Mouse (Mus musculus) natural killer cell, adult 2 months (primary cell): ENCODE results near the gene Bri3bp.
A peak's percentile ranks its signal among the peaks of the same experiment; 100 is the strongest.
"Not testable (repeated sequence)": the region's sequence is repeated elsewhere in the genome, so short reads cannot be mapped to it uniquely, and the experiment has no call there.

ENCODE experiments used
- DNase-seq, 2 experiments: peaks; one replicate each; pipeline ENCODE4 v3.0.0; 2022; ENCODE audit warnings: low spot score in 2 of 2

Gene Bri3bp

GRCm38 (mm10) chr5:125483712-125484611 is 42.6 kb downstream of the Bri3bp start:
- DNase-seq, result no peak

GRCm38 (mm10) chr5:125485031-125485778 is 43.8 kb downstream of the Bri3bp start:
- no peak for DNase-seq

- DNase-seq, result no peak
Measured at GRCm38 (mm10) chr5:125486088-125486487, 44.7 kb downstream of the Bri3bp start.

- DNase-seq, result no peak
Measured at GRCm38 (mm10) chr5:125487375-125488115, 46.2 kb downstream of the Bri3bp start.

GRCm38 (mm10) chr5:125488116-125488455 is 46.7 kb downstream of the Bri3bp start:
- DNase-seq, result no peak

GRCm38 (mm10) chr5:125488953-125489352 is 47.6 kb downstream of the Bri3bp start:
- not testable (repeated sequence) for DNase-seq

GRCm38 (mm10) chr5:125491107-125491506 is 49.7 kb downstream of the Bri3bp start:
- no peak for DNase-seq

- DNase-seq, result no peak
Measured at GRCm38 (mm10) chr5:125492379-125493092, 51.2 kb downstream of the Bri3bp start.

GRCm38 (mm10) chr5:125493093-125493423 is 51.7 kb downstream of the Bri3bp start:
- DNase-seq, result no peak

- DNase-seq, result no peak
Measured at GRCm38 (mm10) chr5:125495655-125496054, 54.3 kb downstream of the Bri3bp start.

- peak in 1 of 2 experiments; percentile 23 for DNase-seq
Measured at GRCm38 (mm10) chr5:125497821-125498600, 56.6 kb downstream of the Bri3bp start.

- no peak for DNase-seq
Measured at GRCm38 (mm10) chr5:125501505-125501904, 60.1 kb downstream of the Bri3bp start.

- no peak for DNase-seq
Measured at GRCm38 (mm10) chr5:125502186-125502585, 60.8 kb downstream of the Bri3bp start.

GRCm38 (mm10) chr5:125503628-125504027 is 62.3 kb downstream of the Bri3bp start:
- no peak for DNase-seq

- DNase-seq, result no peak
Measured at GRCm38 (mm10) chr5:125504692-125505091, 63.3 kb downstream of the Bri3bp start.

- DNase-seq, result no peak
Measured at GRCm38 (mm10) chr5:125505968-125506367, 64.6 kb downstream of the Bri3bp start.

GRCm38 (mm10) chr5:125507582-125507981 is 66.2 kb downstream of the Bri3bp start:
- DNase-seq, result no peak

GRCm38 (mm10) chr5:125508006-125508405 is 66.6 kb downstream of the Bri3bp start:
- no peak for DNase-seq

- peak; percentile 41 to 66 for DNase-seq
Measured at GRCm38 (mm10) chr5:125509541-125509940, 68.2 kb downstream of the Bri3bp start.
